Mouse (Mus musculus): ENCODE measurements around the gene Zzef1.

DNA sequence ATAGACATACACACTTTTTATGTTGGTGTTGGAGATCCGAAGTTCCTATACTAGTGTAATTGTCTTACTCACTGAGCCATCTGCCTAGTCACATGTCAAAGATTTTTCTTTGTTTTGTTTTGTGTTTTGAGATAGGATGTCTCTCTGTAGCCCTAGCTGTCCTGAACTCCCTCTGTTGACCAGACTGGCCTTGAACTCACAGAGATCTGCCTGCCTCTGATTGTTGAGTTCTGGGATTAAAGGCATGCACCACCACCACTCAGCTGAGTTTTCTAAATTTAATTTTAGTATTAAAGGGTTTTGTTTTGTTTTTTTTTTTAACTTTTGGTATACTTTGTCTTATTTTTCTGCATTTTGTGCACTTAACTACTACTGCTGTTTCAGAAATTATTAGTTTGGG is 76.0 kb downstream of the Zzef1 start:
- TF ChIP-seq GATA1 (IDR thresholded peaks at IDR 0.05; ENCODE audit: borderline replicate concordance, low read length) (no peak), FLI1 (IDR thresholded peaks at IDR 0.05; ENCODE audit: low read length) (no peak)
